Mouse (Mus musculus): ENCODE measurements around the gene Tpi1. TPM values are rescaled to one million over a fixed set of nuclear protein-coding genes. Genes with fewer than 3 reads are reported as not detected.

Tpi1 gene
- polyA plus RNA-seq, 1 experiment from 2014 or later: 359 TPM

DNA sequence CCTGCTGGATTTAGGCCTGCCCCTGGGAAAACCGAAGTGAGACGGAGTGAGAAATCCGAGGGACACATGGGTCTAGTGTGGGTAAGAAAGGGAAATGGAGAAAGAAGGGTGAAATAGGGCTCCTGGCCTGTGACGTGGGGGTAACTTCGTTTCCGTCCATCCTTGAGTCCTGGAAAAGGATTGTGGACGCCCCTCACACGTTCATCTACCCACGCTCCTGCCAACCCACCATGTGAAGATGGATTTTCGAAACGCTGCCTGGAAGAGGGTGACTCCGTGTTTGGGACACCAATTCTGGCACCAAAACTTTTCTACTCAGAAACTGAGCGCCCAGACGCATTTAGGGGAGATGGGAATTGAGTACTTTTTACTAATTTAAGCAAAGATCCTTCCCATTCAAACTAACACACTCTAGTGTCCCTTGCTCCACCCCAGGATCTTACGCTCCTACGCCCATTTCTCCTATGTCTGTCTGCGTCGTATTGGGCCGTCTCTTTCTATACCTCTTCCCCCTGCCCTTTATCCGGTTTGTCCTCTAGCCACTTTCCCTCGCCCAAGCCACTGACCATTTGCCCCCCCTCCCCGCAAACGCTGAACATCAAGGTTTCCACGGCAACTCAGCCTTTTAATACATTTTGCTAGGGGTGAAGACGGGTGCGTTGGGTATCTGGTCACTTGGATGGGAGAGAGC, 43.9 kb upstream of the Tpi1 start:
- no peak for ATAC-seq
- Histone ChIP-seq H3K4me3 (replicated peaks; ENCODE audit: low read length) (peak overlapping the region; percentile 76), H3K36me3 (ENCODE audit: control insufficient read depth, insufficient read depth) (peaks cover 5% of the 10 kb centered on the region; the same call in 1 of the 2 replicates), H3K27ac (ENCODE audit: low read length) (peak overlapping the region; percentile 98), H3K4me2 (ENCODE audit: low read length) (peak overlapping the region; percentile 72), H3K4me1 (replicated peaks; ENCODE audit: control insufficient read depth, insufficient read depth, low read length) (peaks cover 57% of the 10 kb centered on the region), H3K27me3 (replicated peaks; ENCODE audit: control insufficient read depth, insufficient read depth, low read length) (no peaks in the 10 kb centered on the region), H3K9ac (replicated peaks; ENCODE audit: low read depth, low read length) (peak overlapping the region; percentile 97), H3K9me3 (ENCODE audit: control insufficient read depth, low read length) (no peaks in the 10 kb centered on the region)
- 25% methylated on average over 26 of the region's 26 CpGs for WGBS

- Histone ChIP-seq H3K36me3 (ENCODE audit: control insufficient read depth, insufficient read depth) (peaks cover 5% of the 10 kb centered on the region; the same call in 1 of the 2 replicates), H3K27ac (ENCODE audit: low read length) (peak within 1 kb of the TSS; percentile 98), H3K9ac (replicated peaks; ENCODE audit: low read depth, low read length) (peak within 1 kb of the TSS; percentile 97), H3K4me2 (ENCODE audit: low read length) (peak within 1 kb of the TSS; percentile 72), H3K27me3 (replicated peaks; ENCODE audit: control insufficient read depth, insufficient read depth, low read length) (no peaks in the 10 kb centered on the region), H3K4me3 (replicated peaks; ENCODE audit: low read length) (peak within 1 kb of the TSS; percentile 76), H3K9me3 (ENCODE audit: control insufficient read depth, low read length) (no peaks in the 10 kb centered on the region), H3K4me1 (replicated peaks; ENCODE audit: control insufficient read depth, insufficient read depth, low read length) (peaks cover 49% of the 10 kb centered on the region)
- peak; percentile 86 for ATAC-seq
- under 1% methylated on average over 79 of the region's 86 CpGs for WGBS
Measured at GRCm38 (mm10) chr6:124856916-124857839, 43.1 kb upstream of the Tpi1 start, which contains the start of gene P3h3. TSS of gene P3h3 (minus strand) at chr6:124857752.

- H3K4me3 ChIP-seq (replicated peaks; ENCODE audit: low read length): peak overlapping the region; percentile 76
- H3K27ac ChIP-seq (ENCODE audit: low read length): peak overlapping the region; percentile 98
- WGBS: 6% methylated on average over 14 of the region's 14 CpGs
- no peaks in the 10 kb centered on the region for H3K9me3 ChIP-seq (ENCODE audit: control insufficient read depth, low read length)
- peak; percentile 56 for ATAC-seq
- H3K36me3 ChIP-seq (ENCODE audit: control insufficient read depth, insufficient read depth): peaks cover 5% of the 10 kb centered on the region; the same call in 1 of the 2 replicates
- H3K9ac ChIP-seq (replicated peaks; ENCODE audit: low read depth, low read length): peak overlapping the region; percentile 97
- H3K4me2 ChIP-seq (ENCODE audit: low read length): peak overlapping the region; percentile 72
- H3K4me1 ChIP-seq (replicated peaks; ENCODE audit: control insufficient read depth, insufficient read depth, low read length): peaks cover 41% of the 10 kb centered on the region
- H3K27me3 ChIP-seq (replicated peaks; ENCODE audit: control insufficient read depth, insufficient read depth, low read length): no peaks in the 10 kb centered on the region
Measured at GRCm38 (mm10) chr6:124856321-124856720, 42.2 kb upstream of the Tpi1 start.

GRCm38 (mm10) chr6:124854647-124855046, 40.6 kb upstream of the Tpi1 start:
- H3K9ac ChIP-seq (replicated peaks; ENCODE audit: low read depth, low read length): no peak overlapping the region
- no peaks in the 10 kb centered on the region for H3K9me3 ChIP-seq (ENCODE audit: control insufficient read depth, low read length)
- H3K36me3 ChIP-seq (ENCODE audit: control insufficient read depth, insufficient read depth): peaks cover 5% of the 10 kb centered on the region; the same call in 1 of the 2 replicates
- ATAC-seq: no peak
- no peak overlapping the region for H3K4me3 ChIP-seq (replicated peaks; ENCODE audit: low read length)
- H3K27ac ChIP-seq (ENCODE audit: low read length): no peak overlapping the region
- 78% methylated on average over 12 of the region's 12 CpGs for WGBS
- H3K4me2 ChIP-seq (ENCODE audit: low read length): no peak overlapping the region
- no peaks in the 10 kb centered on the region for H3K27me3 ChIP-seq (replicated peaks; ENCODE audit: control insufficient read depth, insufficient read depth, low read length)
- peaks cover 25% of the 10 kb centered on the region for H3K4me1 ChIP-seq (replicated peaks; ENCODE audit: control insufficient read depth, insufficient read depth, low read length)

GRCm38 (mm10) chr6:124850535-124850934, 36.4 kb upstream of the Tpi1 start:
- H3K36me3 ChIP-seq (ENCODE audit: control insufficient read depth, insufficient read depth): peaks cover 5% of the 10 kb centered on the region; the same call in 1 of the 2 replicates
- ATAC-seq: no peak
- H3K9me3 ChIP-seq (ENCODE audit: control insufficient read depth, low read length): no peaks in the 10 kb centered on the region
- H3K4me1 ChIP-seq (replicated peaks; ENCODE audit: control insufficient read depth, insufficient read depth, low read length): peaks cover 2% of the 10 kb centered on the region
- no peak overlapping the region for H3K27ac ChIP-seq (ENCODE audit: low read length)
- H3K4me3 ChIP-seq (replicated peaks; ENCODE audit: low read length): no peak overlapping the region
- no peak overlapping the region for H3K9ac ChIP-seq (replicated peaks; ENCODE audit: low read depth, low read length)
- no peaks in the 10 kb centered on the region for H3K27me3 ChIP-seq (replicated peaks; ENCODE audit: control insufficient read depth, insufficient read depth, low read length)
- H3K4me2 ChIP-seq (ENCODE audit: low read length): no peak overlapping the region
- WGBS: 68% methylated on average over 8 of the region's 8 CpGs

DNA sequence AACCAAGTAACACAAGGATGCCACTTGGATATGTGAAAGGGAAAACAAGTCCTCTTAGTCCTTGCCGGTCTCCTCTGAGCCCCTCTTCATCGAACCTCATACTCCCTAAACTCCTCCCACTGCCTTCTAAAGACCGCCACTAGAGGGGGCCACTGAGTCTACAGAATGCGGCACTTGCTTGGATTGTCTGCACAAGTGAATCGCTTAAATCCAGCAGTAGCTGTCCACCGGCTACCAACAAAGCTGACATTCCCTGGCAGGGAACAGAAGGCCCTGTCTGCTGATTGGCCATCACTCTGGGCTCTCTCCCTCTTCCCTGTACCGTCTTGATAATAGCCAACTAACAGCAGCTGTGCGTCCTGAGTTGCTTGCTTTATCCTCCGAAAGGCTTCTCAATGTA, 33.2 kb upstream of the Tpi1 start:
- peak overlapping the region; percentile 16 for H3K9ac ChIP-seq (replicated peaks; ENCODE audit: low read depth, low read length)
- no peak overlapping the region for H3K4me3 ChIP-seq (replicated peaks; ENCODE audit: low read length)
- H3K27me3 ChIP-seq (replicated peaks; ENCODE audit: control insufficient read depth, insufficient read depth, low read length): no peaks in the 10 kb centered on the region
- H3K36me3 ChIP-seq (ENCODE audit: control insufficient read depth, insufficient read depth): no peaks in the 10 kb centered on the region
- 0 out of 2 replicates have a peak overlapping the region, but pooled peaks have one; percentile 5 for H3K4me2 ChIP-seq (ENCODE audit: low read length)
- H3K9me3 ChIP-seq (ENCODE audit: control insufficient read depth, low read length): no peaks in the 10 kb centered on the region
- WGBS: 3% methylated on average over 9 of the region's 9 CpGs
- peaks cover 2% of the 10 kb centered on the region for H3K4me1 ChIP-seq (replicated peaks; ENCODE audit: control insufficient read depth, insufficient read depth, low read length)
- 0 out of 2 replicates have a peak overlapping the region, but pooled peaks have one; percentile 7 for H3K27ac ChIP-seq (ENCODE audit: low read length)
- peak; percentile 89 for ATAC-seq

- Histone ChIP-seq H3K4me3 (replicated peaks; ENCODE audit: low read length) (no peak within 1 kb of the TSS), H3K4me1 (replicated peaks; ENCODE audit: control insufficient read depth, insufficient read depth, low read length) (no peaks in the 10 kb centered on the region), H3K9me3 (ENCODE audit: control insufficient read depth, low read length) (no peaks in the 10 kb centered on the region), H3K27ac (ENCODE audit: low read length) (no peak within 1 kb of the TSS), H3K4me2 (ENCODE audit: low read length) (no peak within 1 kb of the TSS), H3K9ac (replicated peaks; ENCODE audit: low read depth, low read length) (peak within 1 kb of the TSS; percentile 25; the same call in 1 of the 2 replicates), H3K36me3 (ENCODE audit: control insufficient read depth, insufficient read depth) (no peaks in the 10 kb centered on the region), H3K27me3 (replicated peaks; ENCODE audit: control insufficient read depth, insufficient read depth, low read length) (no peaks in the 10 kb centered on the region)
- WGBS: 25% methylated on average over 14 of the region's 15 CpGs
- no peak for ATAC-seq
Measured at GRCm38 (mm10) chr6:124840241-124841167, 26.4 kb upstream of the Tpi1 start, which contains the start of gene Gnb3. TSS of gene Gnb3 (minus strand) at chr6:124840275.

DNA sequence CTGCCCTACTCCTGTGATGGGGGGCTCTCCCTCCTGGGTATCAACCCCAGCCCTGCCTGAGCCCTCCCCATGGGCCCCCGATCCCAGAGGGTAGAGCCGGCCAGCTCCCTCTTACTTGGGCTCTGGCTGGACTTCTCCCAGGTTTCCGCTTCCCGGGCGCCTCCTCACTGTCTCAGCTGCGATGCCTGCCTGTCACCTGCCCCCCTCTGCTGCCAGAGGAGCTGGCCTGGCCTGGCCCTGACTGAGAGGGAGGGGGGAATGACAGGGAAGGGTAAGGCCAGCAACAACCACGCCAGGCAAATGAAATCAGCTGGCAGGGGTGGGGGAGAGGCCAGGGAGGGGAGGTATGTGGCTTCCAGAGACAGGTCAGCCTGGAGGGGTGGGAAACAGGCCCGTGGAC, 25.7 kb upstream of the Tpi1 start:
- 0 out of 2 replicates have a peak, but pooled peaks have one; percentile 5 for ATAC-seq

More for the DNA sequence above, 25.7 kb upstream of the Tpi1 start:
- Histone ChIP-seq H3K9me3 (ENCODE audit: control insufficient read depth, low read length) (no peaks in the 10 kb centered on the region), H3K4me2 (ENCODE audit: low read length) (no peak overlapping the region), H3K4me1 (replicated peaks; ENCODE audit: control insufficient read depth, insufficient read depth, low read length) (no peaks in the 10 kb centered on the region), H3K27me3 (replicated peaks; ENCODE audit: control insufficient read depth, insufficient read depth, low read length) (no peaks in the 10 kb centered on the region), H3K4me3 (replicated peaks; ENCODE audit: low read length) (no peak overlapping the region), H3K9ac (replicated peaks; ENCODE audit: low read depth, low read length) (peak overlapping the region; percentile 25; the same call in 1 of the 2 replicates), H3K36me3 (ENCODE audit: control insufficient read depth, insufficient read depth) (no peaks in the 10 kb centered on the region), H3K27ac (ENCODE audit: low read length) (no peak overlapping the region)
- WGBS: 14% methylated on average over 8 of the region's 8 CpGs

Measured in forebrain, embryonic 16.5 days (tissue).